Mouse (Mus musculus): ENCODE results near the gene Cyp1a2. TPM values are rescaled to one million over a fixed set of nuclear protein-coding genes. Genes with fewer than 3 reads are reported as not detected.

The Cyp1a2 gene
- polyA plus RNA-seq, 1 experiment from 2014 or later, result 19.9 TPM

- TF ChIP-seq EP300 (IDR thresholded peaks at IDR 0.05; ENCODE audit: low read depth) (peak; percentile 34; the same call in 1 of the 2 replicates), CTCF (IDR thresholded peaks at IDR 0.05; ENCODE audit: low read depth) (no peak)
- H3K27ac ChIP-seq (ENCODE audit: low read depth), result peak overlapping the region; percentile 88
- WGBS (ENCODE audit: insufficient replicate concordance), result 7% methylated on average over 6 of the region's 6 CpGs
- peaks cover 16% of the 10 kb centered on the region for H3K36me3 ChIP-seq (replicated peaks; ENCODE audit: insufficient read depth, low read length)
- H3K4me2 ChIP-seq (ENCODE audit: low read depth, low read length), result peak overlapping the region; percentile 69
- H3K9me3 ChIP-seq (ENCODE audit: low read length), result no peaks in the 10 kb centered on the region
- DNase-seq, result peak; percentile 67
- no peak overlapping the region for H3K4me3 ChIP-seq (ENCODE audit: low read depth, low read length)
- H3K27me3 ChIP-seq (ENCODE audit: insufficient read depth, low read length), result no peaks in the 10 kb centered on the region
- peaks cover 77% of the 10 kb centered on the region for H3K4me1 ChIP-seq (ENCODE audit: insufficient read depth)
- peak; percentile 33 for ATAC-seq
- 0 out of 2 replicates have a peak overlapping the region, but pooled peaks have one; percentile 34 for H3K9ac ChIP-seq (replicated peaks)
Observed at GRCm38 (mm10) chr9:57637741-57638322, 45.7 kb downstream of the Cyp1a2 start.

- no peaks in the 10 kb centered on the region for H3K27me3 ChIP-seq (ENCODE audit: insufficient read depth, low read length)
- TF ChIP-seq CTCF (IDR thresholded peaks at IDR 0.05; ENCODE audit: low read depth), result no peak
- no peak for TF ChIP-seq EP300 (IDR thresholded peaks at IDR 0.05; ENCODE audit: low read depth)
- WGBS (ENCODE audit: insufficient replicate concordance), result 48% methylated on average over 3 of the region's 3 CpGs
- peak overlapping the region; percentile 69 for H3K4me2 ChIP-seq (ENCODE audit: low read depth, low read length)
- 0 out of 2 replicates have a peak overlapping the region, but pooled peaks have one; percentile 34 for H3K9ac ChIP-seq (replicated peaks)
- no peaks in the 10 kb centered on the region for H3K9me3 ChIP-seq (ENCODE audit: low read length)
- peaks cover 15% of the 10 kb centered on the region for H3K36me3 ChIP-seq (replicated peaks; ENCODE audit: insufficient read depth, low read length)
- H3K4me1 ChIP-seq (ENCODE audit: insufficient read depth), result peaks cover 72% of the 10 kb centered on the region
- no peak overlapping the region for H3K4me3 ChIP-seq (ENCODE audit: low read depth, low read length)
- H3K27ac ChIP-seq (ENCODE audit: low read depth), result peak overlapping the region; percentile 88
- no peak for ATAC-seq
- DNase-seq, result no peak
Observed at GRCm38 (mm10) chr9:57637272-57637671, 46.2 kb downstream of the Cyp1a2 start.

- TF ChIP-seq CTCF (IDR thresholded peaks at IDR 0.05; ENCODE audit: low read depth) (peak; percentile 53), EP300 (IDR thresholded peaks at IDR 0.05; ENCODE audit: low read depth) (0 out of 2 replicates have a peak, but pooled peaks have one; percentile 16)
- Histone ChIP-seq H3K9ac (replicated peaks) (no peak overlapping the region), H3K27me3 (ENCODE audit: insufficient read depth, low read length) (no peaks in the 10 kb centered on the region), H3K9me3 (ENCODE audit: low read length) (no peaks in the 10 kb centered on the region), H3K36me3 (replicated peaks; ENCODE audit: insufficient read depth, low read length) (peaks cover 47% of the 10 kb centered on the region), H3K4me3 (ENCODE audit: low read depth, low read length) (no peak overlapping the region), H3K4me2 (ENCODE audit: low read depth, low read length) (no peak overlapping the region), H3K4me1 (ENCODE audit: insufficient read depth) (peaks cover 34% of the 10 kb centered on the region), H3K27ac (ENCODE audit: low read depth) (0 out of 2 replicates have a peak overlapping the region, but pooled peaks have one; percentile 5)
- peak; percentile 24 for ATAC-seq
- 43% methylated on average over 4 of the region's 4 CpGs for WGBS (ENCODE audit: insufficient replicate concordance)
- peak; percentile 43 for DNase-seq
Observed at GRCm38 (mm10) chr9:57633481-57634024, 50.0 kb downstream of the Cyp1a2 start.

- Histone ChIP-seq H3K4me1 (ENCODE audit: insufficient read depth) (peaks cover 6% of the 10 kb centered on the region), H3K4me3 (ENCODE audit: low read depth, low read length) (no peak overlapping the region), H3K36me3 (replicated peaks; ENCODE audit: insufficient read depth, low read length) (peaks cover 69% of the 10 kb centered on the region), H3K9ac (replicated peaks) (no peak overlapping the region), H3K9me3 (ENCODE audit: low read length) (no peaks in the 10 kb centered on the region), H3K4me2 (ENCODE audit: low read depth, low read length) (no peak overlapping the region), H3K27ac (ENCODE audit: low read depth) (peak overlapping the region; percentile 11; the same call in 1 of the 2 replicates), H3K27me3 (ENCODE audit: insufficient read depth, low read length) (no peaks in the 10 kb centered on the region)
- WGBS (ENCODE audit: insufficient replicate concordance), result 59% methylated on average over 14 of the region's 14 CpGs
- TF ChIP-seq EP300 (IDR thresholded peaks at IDR 0.05; ENCODE audit: low read depth) (no peak), CTCF (IDR thresholded peaks at IDR 0.05; ENCODE audit: low read depth) (peak; percentile 99)
- peak; percentile 68 for ATAC-seq
- peak; percentile 88 for DNase-seq
Observed at GRCm38 (mm10) chr9:57629118-57629874, 54.2 kb downstream of the Cyp1a2 start.

GRCm38 (mm10) chr9:57628717-57629116, 54.8 kb downstream of the Cyp1a2 start:
- H3K36me3 ChIP-seq (replicated peaks; ENCODE audit: insufficient read depth, low read length), result peaks cover 65% of the 10 kb centered on the region

GRCm38 (mm10) chr9:57627892-57628291, 55.6 kb downstream of the Cyp1a2 start:
- H3K4me2 ChIP-seq (ENCODE audit: low read depth, low read length), result no peak overlapping the region
- H3K36me3 ChIP-seq (replicated peaks; ENCODE audit: insufficient read depth, low read length), result peaks cover 61% of the 10 kb centered on the region
- no peaks in the 10 kb centered on the region for H3K9me3 ChIP-seq (ENCODE audit: low read length)
- H3K9ac ChIP-seq (replicated peaks), result no peak overlapping the region
- H3K4me1 ChIP-seq (ENCODE audit: insufficient read depth), result no peaks in the 10 kb centered on the region; the same call in 1 of the 2 replicates
- no peak for DNase-seq
- TF ChIP-seq CTCF (IDR thresholded peaks at IDR 0.05; ENCODE audit: low read depth), result no peak
- no peak for TF ChIP-seq EP300 (IDR thresholded peaks at IDR 0.05; ENCODE audit: low read depth)
- no peak for ATAC-seq
- H3K27ac ChIP-seq (ENCODE audit: low read depth), result no peak overlapping the region
- WGBS (ENCODE audit: insufficient replicate concordance), result 86% methylated on average over 11 of the region's 11 CpGs
- no peak overlapping the region for H3K4me3 ChIP-seq (ENCODE audit: low read depth, low read length)
- no peaks in the 10 kb centered on the region for H3K27me3 ChIP-seq (ENCODE audit: insufficient read depth, low read length)

More at GRCm38 (mm10) chr9:57628717-57629116, 54.8 kb downstream of the Cyp1a2 start:
- 83% methylated on average over 11 of the region's 12 CpGs for WGBS (ENCODE audit: insufficient replicate concordance)
- H3K4me1 ChIP-seq (ENCODE audit: insufficient read depth), result peaks cover under 1% of the 10 kb centered on the region
- no peak overlapping the region for H3K9ac ChIP-seq (replicated peaks)
- H3K9me3 ChIP-seq (ENCODE audit: low read length), result no peaks in the 10 kb centered on the region
- peak overlapping the region; percentile 11; the same call in 1 of the 2 replicates for H3K27ac ChIP-seq (ENCODE audit: low read depth)
- no peaks in the 10 kb centered on the region for H3K27me3 ChIP-seq (ENCODE audit: insufficient read depth, low read length)
- DNase-seq (no peak), ATAC-seq (no peak)
- no peak overlapping the region for H3K4me2 ChIP-seq (ENCODE audit: low read depth, low read length)
- no peak for TF ChIP-seq EP300 (IDR thresholded peaks at IDR 0.05; ENCODE audit: low read depth)
- no peak for TF ChIP-seq CTCF (IDR thresholded peaks at IDR 0.05; ENCODE audit: low read depth)
- H3K4me3 ChIP-seq (ENCODE audit: low read depth, low read length), result no peak overlapping the region
